Mouse (Mus musculus) heart, embryonic 16.5 days (tissue): ENCODE measurements at regions not wholly inside any gene's neighbourhood (a gene's known extent, or its start where the extent isn't known, plus 50 kb on each side); places are given as distances from the start of the nearest gene placed in this dataset.

Experiments used
- ATAC-seq: fragments of 200-750 bp; cut with Nextera tagmentation; replicated peaks from 2 replicates; pipeline ENCODE4 v1.8.0; 2017; ENCODE audit warnings: moderate number of reproducible peaks; ENCODE audit not compliant: insufficient read depth, low FRiP score; ENCODE audit errors: extremely low read depth
- H3K27ac ChIP-seq: fragments of 300-500 bp; sonication (generic); 2 replicates; pipeline ENCODE4 v1.5.1; 2014; ENCODE audit warnings: mild to moderate bottlenecking, low read length, control low read depth, moderate library complexity
- H3K27me3 ChIP-seq: fragments of 300-500 bp; sonication (generic); 2 replicates; pipeline ENCODE4 v1.6.1; 2014; ENCODE audit warnings: low read length, mixed read lengths; ENCODE audit not compliant: control insufficient read depth, insufficient read depth
- H3K36me3 ChIP-seq: fragments of 300-500 bp; sonication (generic); 2 replicates; pipeline ENCODE4 v1.6.1; 2014; ENCODE audit not compliant: control insufficient read depth, insufficient read depth
- H3K4me1 ChIP-seq: fragments of 300-500 bp; sonication (generic); 2 replicates; pipeline ENCODE4 v1.6.1; 2014; ENCODE audit warnings: low read length, mixed read lengths; ENCODE audit not compliant: control insufficient read depth, insufficient read depth
- H3K4me2 ChIP-seq: fragments of 300-500 bp; sonication (generic); 2 replicates; pipeline ENCODE4 v1.6.1; 2014; ENCODE audit warnings: low read depth, mild to moderate bottlenecking, control low read depth, low read length
- H3K4me3 ChIP-seq: fragments of 300-500 bp; sonication (generic); 2 replicates; pipeline ENCODE4 v1.5.1; 2014; ENCODE audit warnings: mild to moderate bottlenecking, control low read depth, low read length
- H3K9ac ChIP-seq: fragments of 300-500 bp; sonication (generic); 2 replicates; pipeline ENCODE4 v1.6.1; 2014; ENCODE audit warnings: low read length, control low read depth
- H3K9me3 ChIP-seq: fragments of 300-500 bp; sonication (generic); replicated peaks from 2 replicates; pipeline ENCODE4 v1.6.1; 2016; ENCODE audit warnings: low read length; ENCODE audit not compliant: control insufficient read depth
- WGBS: fragments of 180-500 bp; shearing (Covaris S2); extraction: QIAGEN DNeasy Blood & Tissue Kit; methylation state at CpG from one replicate; pipeline ENCODE4 v1.1.7; 2014; 5-methylcytosine and 5-hydroxymethylcytosine counted together

GRCm38 (mm10) chr15:87261497-87261896 lies 282.6 kb upstream of the Fam19a5 start:
- H3K9ac ChIP-seq: no peak overlapping the region
- no peaks in the 10 kb centered on the region for H3K27me3 ChIP-seq
- H3K27ac ChIP-seq: no peak overlapping the region
- H3K36me3 ChIP-seq: no peaks in the 10 kb centered on the region
- no peak for ATAC-seq
- H3K4me1 ChIP-seq: no peaks in the 10 kb centered on the region
- H3K4me3 ChIP-seq: no peak overlapping the region
- 81% methylated on average over 6 of the region's 6 CpGs for WGBS
- H3K4me2 ChIP-seq: no peak overlapping the region
- H3K9me3 ChIP-seq: no peaks in the 10 kb centered on the region

DNA sequence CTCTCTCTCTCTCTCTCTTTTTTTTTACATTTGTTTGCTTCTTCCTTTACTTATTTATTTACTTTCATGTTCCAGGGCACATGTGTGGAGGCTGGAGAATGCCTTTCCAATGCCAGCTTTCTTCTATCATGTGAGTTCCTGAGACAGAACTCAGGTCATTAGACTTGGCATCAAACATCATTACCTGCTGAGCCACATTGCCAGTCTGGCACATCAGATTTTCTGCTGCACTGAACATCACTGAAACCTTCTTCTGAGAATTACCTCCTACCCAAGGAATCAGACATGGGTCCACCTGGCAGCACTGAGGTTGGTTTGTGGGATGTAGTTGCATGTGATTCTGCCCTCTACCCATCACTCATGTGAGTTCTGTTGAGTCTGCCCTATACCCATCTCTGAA lies 279.2 kb upstream of the Fam19a5 start:
- H3K9ac ChIP-seq: no peak overlapping the region
- no peaks in the 10 kb centered on the region for H3K27me3 ChIP-seq
- no peak overlapping the region for H3K4me2 ChIP-seq
- no peak for ATAC-seq
- H3K9me3 ChIP-seq: no peaks in the 10 kb centered on the region
- no peak overlapping the region for H3K4me3 ChIP-seq
- H3K4me1 ChIP-seq: no peaks in the 10 kb centered on the region
- H3K36me3 ChIP-seq: no peaks in the 10 kb centered on the region
- no peak overlapping the region for H3K27ac ChIP-seq

DNA sequence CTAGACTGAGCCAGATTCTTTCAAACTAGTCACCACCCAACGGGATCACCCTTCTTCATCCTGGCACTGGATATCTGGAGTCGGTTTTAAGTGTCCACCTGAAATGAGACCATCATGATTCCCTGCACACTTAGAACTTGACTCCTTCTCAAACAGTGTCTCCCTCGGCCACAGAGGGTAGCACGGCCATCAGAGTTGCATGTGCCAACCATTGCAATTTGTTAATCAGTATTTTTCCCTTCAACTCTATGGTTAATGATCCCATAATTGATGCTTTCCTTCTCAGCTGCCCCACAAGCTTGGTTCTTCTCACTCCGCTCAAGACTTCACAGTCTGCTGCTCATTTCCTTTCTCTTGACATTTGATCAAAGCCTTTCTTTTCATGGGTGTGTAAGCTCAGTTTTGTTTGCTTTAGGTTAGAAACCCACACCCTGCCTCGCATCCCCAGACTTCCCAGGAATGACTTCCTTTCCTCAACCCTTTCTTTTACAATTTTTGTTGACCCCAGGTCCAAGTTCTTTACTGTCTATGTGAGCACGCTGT lies 253.0 kb upstream of the Fam19a5 start:
- Histone ChIP-seq H3K27me3 (no peaks in the 10 kb centered on the region), H3K9ac (no peak overlapping the region), H3K4me3 (no peak overlapping the region), H3K4me1 (no peaks in the 10 kb centered on the region), H3K9me3 (peaks cover 3% of the 10 kb centered on the region), H3K36me3 (no peaks in the 10 kb centered on the region), H3K4me2 (no peak overlapping the region), H3K27ac (no peak overlapping the region)
- 67% methylated on average over 7 of the region's 7 CpGs for WGBS
- no peak for ATAC-seq

DNA sequence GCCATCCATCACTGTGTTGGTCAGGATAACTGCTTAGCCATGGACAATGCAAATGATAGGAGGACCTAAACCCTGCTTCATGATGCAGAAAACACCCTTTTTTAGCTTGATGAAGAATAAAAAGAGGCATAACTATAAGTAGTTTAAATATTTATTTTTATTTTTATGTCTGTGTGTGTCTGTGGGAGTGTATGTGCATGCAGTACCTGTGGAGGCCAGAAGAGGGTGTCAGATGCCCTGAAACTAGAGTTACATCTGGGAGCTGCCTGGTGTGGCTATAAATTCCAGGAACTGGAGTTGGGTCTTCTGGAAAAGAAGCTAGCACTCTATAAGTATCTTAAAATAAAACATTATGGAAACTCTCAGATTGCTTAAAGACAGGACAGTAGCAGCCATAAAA lies 224.2 kb upstream of the Fam19a5 start:
- Histone ChIP-seq H3K36me3 (no peaks in the 10 kb centered on the region), H3K4me2 (no peak overlapping the region), H3K4me1 (no peaks in the 10 kb centered on the region), H3K9me3 (peaks cover 6% of the 10 kb centered on the region), H3K27ac (no peak overlapping the region), H3K9ac (no peak overlapping the region), H3K27me3 (no peaks in the 10 kb centered on the region), H3K4me3 (no peak overlapping the region)
- ATAC-seq: no peak

DNA sequence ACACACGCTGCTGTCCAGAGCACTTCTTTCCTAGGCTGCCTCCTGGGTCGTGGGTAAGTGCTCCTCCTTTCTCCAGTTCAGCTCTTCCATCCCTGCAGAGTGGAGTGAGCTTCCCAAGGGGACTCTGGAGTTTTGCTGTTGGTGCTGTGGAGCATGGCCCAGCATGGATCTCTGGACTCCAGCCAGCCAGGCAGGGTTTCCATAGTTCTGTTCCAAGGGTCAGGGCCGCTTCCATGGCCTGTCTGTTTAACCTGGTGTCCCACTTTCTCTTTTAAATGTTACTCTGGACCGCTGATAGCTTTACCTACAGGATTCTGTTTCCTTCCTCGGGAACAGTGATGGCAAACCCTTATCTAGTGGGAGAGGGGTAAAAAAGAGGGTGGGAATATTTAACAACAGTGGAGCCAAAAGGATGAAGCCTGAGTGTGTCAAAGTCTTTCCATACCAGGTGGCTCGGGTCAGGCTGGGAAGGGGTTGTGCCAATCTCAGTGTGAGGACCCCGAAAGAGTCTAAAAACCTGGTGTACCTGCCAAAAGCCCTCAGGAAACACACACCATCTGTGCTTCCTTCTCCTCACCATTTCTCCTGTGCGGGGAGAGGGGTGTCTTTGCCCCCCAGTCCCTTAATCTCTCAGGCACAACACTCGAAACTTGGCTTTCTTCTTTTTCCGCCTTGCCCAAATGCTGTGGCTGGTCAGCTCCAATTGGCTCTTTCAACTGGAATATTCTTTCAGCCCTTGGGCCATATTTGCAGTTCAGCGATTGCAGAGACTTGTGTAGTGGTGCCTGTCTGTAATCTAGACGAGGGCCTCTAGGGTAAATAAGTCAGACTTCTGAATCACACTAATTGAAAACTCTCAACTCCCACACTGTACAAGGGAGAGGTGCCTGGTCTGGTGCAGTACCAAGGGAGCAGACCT lies 222.8 kb upstream of the Fam19a5 start:
- Histone ChIP-seq H3K27ac (no peak overlapping the region), H3K9me3 (peaks cover 6% of the 10 kb centered on the region; the same call in 1 of the 2 replicates), H3K4me1 (no peaks in the 10 kb centered on the region), H3K4me2 (no peak overlapping the region), H3K4me3 (no peak overlapping the region), H3K36me3 (no peaks in the 10 kb centered on the region), H3K27me3 (no peaks in the 10 kb centered on the region), H3K9ac (no peak overlapping the region)
- WGBS: 68% methylated on average over 12 of the region's 12 CpGs
- ATAC-seq: no peak

DNA sequence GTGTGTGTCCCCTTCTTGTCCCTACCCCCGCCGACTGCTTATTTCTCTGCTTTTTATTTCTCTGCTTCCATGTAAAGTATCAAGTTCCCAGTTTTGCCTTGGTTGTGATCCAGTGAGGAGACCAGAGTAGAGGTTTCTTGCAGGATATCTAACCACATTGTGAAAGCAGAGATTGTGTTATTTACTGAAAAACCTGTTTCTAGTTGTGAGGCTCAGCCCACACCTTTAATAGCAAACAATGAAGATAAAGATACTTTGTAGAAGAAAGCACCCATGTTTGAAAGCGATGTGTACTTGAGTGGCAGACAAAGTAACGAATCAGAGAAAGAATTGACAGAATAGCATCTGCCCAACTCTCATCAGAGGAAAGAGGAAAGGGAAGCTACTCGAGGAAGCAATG lies 218.7 kb upstream of the Fam19a5 start:
- H3K9me3 ChIP-seq: no peaks in the 10 kb centered on the region
- no peak for ATAC-seq
- no peak overlapping the region for H3K9ac ChIP-seq
- no peak overlapping the region for H3K27ac ChIP-seq
- WGBS: 74% methylated on average over 5 of the region's 5 CpGs
- H3K4me1 ChIP-seq: no peaks in the 10 kb centered on the region
- no peak overlapping the region for H3K4me2 ChIP-seq
- no peak overlapping the region for H3K4me3 ChIP-seq
- no peaks in the 10 kb centered on the region for H3K36me3 ChIP-seq
- no peaks in the 10 kb centered on the region for H3K27me3 ChIP-seq

GRCm38 (mm10) chr15:87326281-87326680 lies 217.8 kb upstream of the Fam19a5 start:
- 71% methylated on average over 6 of the region's 6 CpGs for WGBS
- Histone ChIP-seq H3K4me2 (no peak overlapping the region), H3K27ac (no peak overlapping the region), H3K9ac (no peak overlapping the region), H3K27me3 (no peaks in the 10 kb centered on the region), H3K36me3 (no peaks in the 10 kb centered on the region), H3K9me3 (no peaks in the 10 kb centered on the region), H3K4me1 (no peaks in the 10 kb centered on the region), H3K4me3 (no peak overlapping the region)
- ATAC-seq: no peak

GRCm38 (mm10) chr15:87332441-87332840 lies 211.7 kb upstream of the Fam19a5 start:
- no peak overlapping the region for H3K4me2 ChIP-seq
- no peak for ATAC-seq
- no peaks in the 10 kb centered on the region for H3K9me3 ChIP-seq
- H3K4me3 ChIP-seq: no peak overlapping the region
- WGBS: 58% methylated on average over 3 of the region's 3 CpGs
- no peak overlapping the region for H3K27ac ChIP-seq
- H3K27me3 ChIP-seq: no peaks in the 10 kb centered on the region
- no peaks in the 10 kb centered on the region for H3K36me3 ChIP-seq
- H3K9ac ChIP-seq: no peak overlapping the region
- H3K4me1 ChIP-seq: no peaks in the 10 kb centered on the region

GRCm38 (mm10) chr15:87333527-87333926 lies 210.6 kb upstream of the Fam19a5 start:
- Histone ChIP-seq H3K27me3 (no peaks in the 10 kb centered on the region), H3K9me3 (no peaks in the 10 kb centered on the region), H3K9ac (no peak overlapping the region), H3K4me1 (no peaks in the 10 kb centered on the region), H3K4me3 (no peak overlapping the region), H3K4me2 (no peak overlapping the region), H3K27ac (no peak overlapping the region), H3K36me3 (no peaks in the 10 kb centered on the region)
- 76% methylated on average over 4 of the region's 4 CpGs for WGBS
- ATAC-seq: no peak
